Mouse (Mus musculus) mesoderm, embryonic 11.5 days (tissue): ENCODE measurements around the gene Cbx4.

Source experiments
- DNase-seq: peaks from one replicate; pipeline ENCODE4 v3.0.0-alpha.2; 2012; ENCODE audit warnings: low read depth, low spot score

The Cbx4 gene

DNA sequence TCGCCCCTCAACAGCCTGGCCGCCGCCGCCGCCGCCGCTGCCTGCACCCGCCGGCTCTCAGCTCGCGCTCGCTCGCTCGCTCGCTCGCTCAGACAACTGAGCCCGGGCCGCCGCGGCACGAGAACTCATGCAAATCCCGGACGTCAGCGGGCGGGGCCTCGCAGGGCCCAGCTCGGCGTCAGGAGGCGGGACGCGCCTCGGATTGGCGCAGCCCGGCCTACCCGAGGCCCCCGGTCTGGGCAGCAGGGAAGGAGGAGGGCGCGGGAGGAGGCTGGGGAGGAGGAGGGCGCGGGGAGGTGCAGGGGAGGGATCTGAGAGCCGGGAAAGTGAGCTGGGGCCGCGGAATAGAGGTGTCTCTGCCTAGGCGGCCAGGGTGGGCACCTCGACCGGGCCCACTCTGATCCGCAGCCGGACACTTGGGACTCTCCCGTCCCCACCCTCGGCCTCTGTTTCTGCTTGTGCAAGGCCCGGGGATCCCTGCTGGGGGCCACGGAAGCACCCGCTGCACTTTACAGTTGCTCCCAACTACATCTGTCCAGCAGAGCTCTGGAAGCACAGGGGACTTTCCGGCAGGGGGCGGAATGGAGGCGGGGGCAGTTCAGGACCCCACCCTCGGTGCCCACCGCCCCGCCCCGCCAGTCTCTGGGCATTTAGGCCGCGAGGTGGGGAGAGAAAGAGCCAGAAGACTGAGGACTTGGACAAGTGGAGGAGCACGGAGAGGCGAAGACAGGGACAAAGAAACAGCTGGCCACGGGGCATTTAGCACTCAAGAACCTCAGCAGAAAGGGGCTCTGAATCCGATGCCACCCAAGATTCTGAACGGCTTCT is at the start of gene Cbx4:
Cbx4 (minus strand) TSS at position 78 of the 828 bp plus-strand sequence.
- DNase-seq: peak; percentile 97

GRCm38 (mm10) chr11:119134586-119134985 is 48.6 kb upstream of the Cbx4 start:
- no peak for DNase-seq

DNA sequence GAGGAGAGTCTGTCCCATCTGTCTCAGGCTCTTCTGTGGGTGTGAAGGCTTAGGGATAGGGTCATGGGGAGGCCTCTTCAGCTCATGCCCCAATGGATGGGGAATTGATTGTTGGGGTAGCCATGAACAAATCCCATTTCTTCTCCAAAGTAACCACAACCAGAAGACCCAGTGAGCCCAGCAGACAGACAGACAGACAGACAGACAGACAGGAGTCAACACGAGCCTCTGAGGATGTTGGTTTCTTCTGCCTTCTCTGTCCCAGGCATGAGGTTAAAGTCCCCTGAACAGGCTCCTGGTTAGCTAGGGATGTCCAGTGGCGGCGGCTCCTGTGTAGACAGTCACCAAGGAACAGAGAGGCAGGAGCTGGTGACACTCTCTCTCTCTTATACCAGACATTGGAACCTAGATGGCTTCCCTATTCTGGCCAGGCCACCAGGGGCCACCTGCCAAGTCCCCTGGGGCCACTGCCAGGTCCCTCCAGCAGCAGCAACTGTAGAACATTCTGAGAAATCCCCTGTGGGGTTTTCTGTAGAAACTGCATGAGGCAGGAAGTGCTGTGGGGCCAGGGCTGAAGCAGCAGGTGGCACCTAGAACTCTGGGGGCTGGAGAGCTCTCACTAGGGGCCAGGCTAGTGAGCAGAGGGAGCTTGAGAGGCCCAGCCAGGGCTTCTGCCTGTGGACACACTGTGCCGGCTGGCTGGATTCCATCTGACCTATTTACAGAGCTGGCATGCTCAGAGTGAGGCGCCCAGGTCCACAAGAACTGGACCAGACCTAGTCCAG is 47.6 kb upstream of the Cbx4 start:
- DNase-seq: no peak

DNA sequence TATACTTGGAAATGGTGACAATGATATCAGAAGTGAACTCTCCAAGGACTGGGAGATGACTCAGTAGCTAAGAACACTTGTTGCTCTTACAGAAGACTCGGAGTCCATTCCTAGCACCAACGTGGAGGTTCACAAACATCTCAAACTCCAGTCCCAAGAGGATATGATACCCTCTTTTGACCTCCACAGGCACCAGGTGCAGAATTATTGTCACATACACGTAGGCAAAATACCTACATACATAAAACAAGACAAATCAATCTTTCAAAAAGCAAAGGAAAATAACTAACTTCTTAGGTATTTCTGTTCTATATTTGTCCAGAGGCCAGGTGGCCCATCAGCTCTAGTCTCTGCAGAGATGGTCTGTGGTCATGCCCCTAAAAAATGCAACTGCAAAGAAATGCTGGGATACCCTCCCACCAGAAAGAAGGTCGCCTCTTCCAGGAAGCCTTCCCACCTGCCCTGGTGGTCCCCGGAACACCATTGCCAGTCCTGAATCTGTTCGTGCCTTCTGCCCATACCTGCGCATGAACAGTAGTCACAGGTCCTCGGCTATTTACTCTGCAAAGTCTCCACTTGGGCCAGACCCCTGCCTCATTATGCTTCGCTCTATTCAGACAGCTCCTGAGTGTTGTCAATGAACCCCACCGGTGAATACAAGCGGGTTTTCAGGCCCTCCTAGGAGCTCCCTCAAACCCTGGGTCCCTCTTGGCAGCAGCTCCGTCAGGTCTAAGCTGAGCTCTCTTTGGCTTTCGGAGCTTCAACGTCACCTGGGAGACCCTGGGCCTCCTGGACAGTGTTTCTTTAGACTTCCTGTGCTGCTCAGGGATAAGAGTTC is 46.4 kb upstream of the Cbx4 start:
- DNase-seq: no peak

DNA sequence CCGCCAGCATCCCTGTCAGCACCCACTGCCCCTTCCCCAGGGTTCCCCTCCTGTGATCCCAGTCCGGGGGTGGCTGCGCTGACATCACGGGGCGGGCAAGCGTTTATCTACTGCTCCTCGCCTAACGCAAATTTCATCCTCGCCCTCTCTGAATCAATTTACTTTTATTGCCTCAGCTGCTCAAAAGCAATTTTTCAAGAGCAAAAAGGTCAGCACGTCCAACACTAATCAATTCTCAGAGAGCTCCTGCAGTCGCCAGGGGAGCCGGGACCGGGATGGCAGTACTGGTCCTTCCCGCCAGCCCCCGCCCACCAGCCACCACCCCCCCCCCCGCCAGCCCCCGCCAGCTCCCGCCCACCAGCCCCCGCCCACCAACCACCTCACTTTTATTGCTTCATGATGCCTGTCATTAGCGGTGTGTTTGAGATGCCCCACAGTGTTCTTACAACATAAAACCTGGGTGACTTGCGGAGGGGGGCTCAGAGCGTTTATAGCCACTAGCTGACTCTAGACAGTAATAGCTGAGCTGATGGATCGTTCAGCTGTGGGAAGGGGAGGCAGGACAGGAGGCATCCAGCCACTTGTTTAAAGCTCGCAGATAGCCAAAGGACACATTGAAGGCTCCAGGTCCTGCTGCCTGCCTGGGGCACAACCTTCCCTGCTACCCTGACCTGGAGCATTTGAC is 44.2 kb upstream of the Cbx4 start:
- DNase-seq: peak; percentile 60

GRCm38 (mm10) chr11:119129281-119130058 is 43.4 kb upstream of the Cbx4 start:
- no peak for DNase-seq

DNA sequence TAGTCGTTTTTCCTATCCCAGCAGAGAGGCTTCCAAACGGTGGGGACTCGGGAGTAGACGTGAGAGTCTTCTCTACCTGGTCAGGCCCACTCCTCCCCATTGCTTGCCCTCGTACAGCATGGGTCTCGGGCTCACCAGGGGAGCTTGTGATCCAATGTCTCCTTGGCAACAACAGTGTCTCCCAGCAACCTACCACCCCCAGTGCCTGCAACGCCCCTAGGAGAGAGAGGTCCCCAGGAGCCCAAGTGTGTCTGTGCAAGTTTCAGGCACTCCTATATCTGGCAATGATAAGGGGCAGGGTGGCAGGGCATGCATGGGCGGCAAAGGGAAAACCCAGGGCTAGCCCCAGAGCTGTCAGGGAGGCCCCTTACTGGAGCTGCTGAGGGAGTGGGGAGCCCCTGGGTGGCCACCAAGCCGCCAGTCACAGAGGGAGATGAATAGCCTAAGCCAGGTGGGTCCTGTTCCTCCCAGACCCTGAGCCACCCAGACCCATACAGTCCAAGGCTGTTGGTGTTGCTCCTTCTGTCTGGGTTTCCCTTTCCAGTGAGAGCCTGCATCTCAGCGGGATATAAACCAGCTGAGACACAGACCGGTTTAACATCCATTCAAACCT is 42.8 kb upstream of the Cbx4 start:
- DNase-seq: no peak

DNA sequence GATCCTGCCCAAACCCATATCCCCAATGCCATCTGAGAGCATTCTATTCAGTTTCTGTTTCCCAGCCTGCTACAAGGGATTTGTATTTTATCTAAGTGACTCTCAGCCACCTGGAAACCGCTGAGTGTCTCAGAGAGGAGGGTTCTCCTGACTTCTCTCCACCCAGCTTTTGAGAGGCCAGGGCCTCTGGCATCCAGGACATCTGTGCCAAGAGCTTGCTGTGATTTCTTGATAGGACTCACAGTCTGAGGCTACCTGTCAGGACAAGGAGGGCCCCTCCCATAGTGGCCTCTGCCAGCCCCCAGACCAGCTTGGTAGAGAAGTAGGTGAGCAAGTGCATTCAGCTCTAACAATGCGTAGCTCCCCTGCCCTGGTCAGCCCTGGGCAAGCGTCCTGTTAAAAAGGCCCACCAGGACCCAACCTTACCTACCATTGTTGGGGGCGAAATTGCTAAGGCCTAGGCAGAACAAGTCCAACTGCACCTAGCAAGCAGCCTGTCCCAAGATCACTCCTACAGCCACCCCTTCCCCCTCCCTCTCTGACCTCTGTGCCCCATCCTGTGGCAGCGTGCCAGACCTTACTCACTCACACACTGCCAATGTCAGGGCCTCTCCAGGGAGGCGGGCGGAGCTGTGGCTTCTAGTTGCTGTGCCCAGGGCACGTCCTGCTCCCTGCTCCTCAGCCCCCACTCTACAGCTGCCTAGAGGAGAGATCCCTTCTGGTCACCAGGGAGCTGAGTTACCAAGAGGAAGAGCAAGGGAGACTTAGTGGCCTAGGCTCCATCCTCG is 41.9 kb upstream of the Cbx4 start:
- no peak for DNase-seq

- no peak for DNase-seq
Measured at GRCm38 (mm10) chr11:119127147-119127546, 41.1 kb upstream of the Cbx4 start.

DNA sequence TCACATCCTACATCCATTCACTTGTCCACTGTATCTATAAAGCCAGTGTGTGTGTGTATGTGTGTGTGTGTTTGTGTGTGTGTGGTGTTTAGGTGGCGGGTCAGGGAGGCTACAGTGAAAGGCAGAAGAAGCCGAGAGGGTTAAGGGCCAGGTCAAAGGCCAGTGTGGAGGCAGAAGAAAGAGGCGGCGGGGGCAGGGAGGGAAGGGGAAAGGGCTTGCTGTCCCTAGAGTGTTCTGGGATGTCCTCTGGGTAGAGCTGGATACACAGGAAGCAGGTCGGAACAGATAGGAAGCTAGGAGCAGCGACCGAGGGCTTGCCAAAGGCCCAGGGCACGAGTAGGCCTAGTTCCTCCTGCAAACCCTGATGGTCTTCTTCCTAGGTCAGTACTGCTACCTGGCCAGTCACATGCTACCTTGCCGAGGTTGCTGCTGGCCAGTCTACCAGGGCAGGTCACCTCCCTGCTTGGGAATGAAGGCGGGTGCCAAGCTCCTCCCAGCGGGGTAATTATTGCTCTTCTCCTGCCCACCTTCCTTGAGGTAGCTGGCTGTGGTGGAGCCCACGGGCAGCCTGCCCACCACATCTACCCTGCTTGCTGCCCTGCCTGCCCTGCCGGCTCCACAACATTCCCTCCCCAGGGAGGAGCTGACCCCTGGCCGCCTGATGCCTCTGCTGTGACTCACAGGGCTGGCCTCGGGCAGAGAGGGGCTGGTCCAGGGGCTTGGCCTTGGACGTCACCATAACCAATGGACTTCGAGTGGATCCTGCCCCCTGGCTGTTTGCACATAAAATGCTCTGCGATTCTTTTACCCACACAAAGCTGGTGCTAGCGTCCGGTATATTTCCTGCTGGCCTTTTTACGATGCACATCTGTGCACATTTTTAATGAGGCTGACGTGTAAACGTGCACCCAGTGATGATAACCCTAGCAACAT is 40.2 kb upstream of the Cbx4 start:
- peak; percentile 76 for DNase-seq

DNA sequence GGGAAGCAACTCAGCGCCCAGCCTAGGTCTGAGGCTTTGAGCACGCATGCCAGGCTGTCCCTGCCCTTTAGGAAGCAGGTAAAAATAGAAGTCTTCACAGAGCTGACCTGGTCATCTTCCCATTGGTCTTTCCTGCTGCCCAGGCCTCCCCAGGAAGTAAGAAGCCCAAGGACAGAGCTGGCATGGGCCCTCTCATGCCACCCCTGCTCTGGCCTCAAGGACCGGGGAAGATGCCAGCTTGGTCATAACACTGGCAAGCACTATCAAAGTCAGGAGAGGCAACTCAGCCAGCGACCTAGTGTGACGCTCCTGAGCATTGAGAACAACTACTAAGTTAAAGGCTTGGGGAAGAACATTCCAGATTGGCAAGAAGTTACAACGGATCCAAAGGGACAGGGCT is 38.5 kb upstream of the Cbx4 start:
- no peak for DNase-seq

DNA sequence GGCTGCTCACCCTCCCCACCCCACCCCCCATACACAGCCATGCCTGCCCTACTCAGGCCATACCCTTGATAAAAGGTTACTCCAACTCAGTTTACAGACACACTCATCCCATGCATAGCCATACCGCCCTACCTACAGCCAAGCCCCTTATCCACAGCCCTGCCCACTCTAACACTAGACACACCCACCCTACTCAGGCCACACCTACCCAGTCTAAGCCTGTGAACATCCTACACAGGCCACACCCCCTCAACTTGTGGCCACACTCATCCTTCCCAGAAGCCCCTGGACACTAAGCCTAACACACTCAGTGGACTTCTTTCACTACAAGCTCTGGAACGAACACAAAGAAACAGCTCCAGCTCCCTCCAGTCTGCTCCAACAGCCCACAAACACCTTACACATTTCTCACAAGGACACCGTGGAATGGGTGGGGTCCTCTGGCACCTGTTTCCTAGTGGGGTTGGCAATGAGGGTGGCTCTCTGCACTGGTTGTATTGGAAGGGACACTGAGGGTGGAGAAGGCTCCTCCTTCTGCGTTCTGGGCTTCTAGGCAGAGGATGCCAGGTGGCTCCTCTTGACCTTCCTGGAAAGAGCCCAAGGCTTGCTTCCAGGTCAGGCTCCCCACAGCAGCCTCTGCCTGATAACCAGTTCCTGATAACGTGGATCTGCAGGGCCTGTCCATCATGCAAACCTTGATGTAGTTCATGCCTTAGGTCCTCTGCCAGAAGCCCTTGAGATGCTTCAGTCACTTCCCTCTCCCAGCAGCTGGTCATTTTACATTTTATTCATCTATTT is 37.7 kb upstream of the Cbx4 start:
- DNase-seq: no peak

DNA sequence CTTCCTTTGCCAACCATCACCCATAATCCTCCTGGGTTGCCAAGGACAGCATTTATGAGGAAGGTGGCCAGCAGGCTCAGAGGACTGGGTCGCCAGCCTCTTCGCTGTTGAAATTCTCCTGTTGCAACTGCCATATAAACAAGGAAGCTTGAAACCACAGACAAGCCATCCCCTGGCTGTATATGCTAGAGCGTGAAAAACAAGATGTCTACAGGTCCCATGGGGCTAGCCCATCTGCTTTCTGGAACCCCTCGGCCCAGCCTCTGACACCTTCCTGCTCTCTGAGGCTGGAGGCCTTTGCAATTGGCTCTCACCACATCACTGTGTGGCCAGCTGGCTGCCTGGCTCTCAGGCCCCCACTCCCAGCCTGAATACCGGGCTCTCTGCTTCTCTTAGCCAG is 36.4 kb upstream of the Cbx4 start:
- DNase-seq: no peak

- DNase-seq: no peak
Measured at GRCm38 (mm10) chr11:119118905-119119304, 32.9 kb upstream of the Cbx4 start.

- no peak for DNase-seq
Measured at GRCm38 (mm10) chr11:119117945-119118344, 31.9 kb upstream of the Cbx4 start.

- no peak for DNase-seq
Measured at GRCm38 (mm10) chr11:119116992-119117391, 31.0 kb upstream of the Cbx4 start.

GRCm38 (mm10) chr11:119112721-119113120 is 26.7 kb upstream of the Cbx4 start:
- no peak for DNase-seq
